Mouse (Mus musculus): ENCODE measurements around the gene Rs1.

GRCm38 (mm10) chrX:160794920-160795319 lies 27.1 kb downstream of the Rs1 start:
- TF ChIP-seq CTCF (IDR thresholded peaks at IDR 0.05; ENCODE audit: low read depth) (no peak), EP300 (IDR thresholded peaks at IDR 0.05; ENCODE audit: low read depth) (no peak)
